9 mouse cellular contexts compared by ENCODE assay signal in the genomic region with DNA sequence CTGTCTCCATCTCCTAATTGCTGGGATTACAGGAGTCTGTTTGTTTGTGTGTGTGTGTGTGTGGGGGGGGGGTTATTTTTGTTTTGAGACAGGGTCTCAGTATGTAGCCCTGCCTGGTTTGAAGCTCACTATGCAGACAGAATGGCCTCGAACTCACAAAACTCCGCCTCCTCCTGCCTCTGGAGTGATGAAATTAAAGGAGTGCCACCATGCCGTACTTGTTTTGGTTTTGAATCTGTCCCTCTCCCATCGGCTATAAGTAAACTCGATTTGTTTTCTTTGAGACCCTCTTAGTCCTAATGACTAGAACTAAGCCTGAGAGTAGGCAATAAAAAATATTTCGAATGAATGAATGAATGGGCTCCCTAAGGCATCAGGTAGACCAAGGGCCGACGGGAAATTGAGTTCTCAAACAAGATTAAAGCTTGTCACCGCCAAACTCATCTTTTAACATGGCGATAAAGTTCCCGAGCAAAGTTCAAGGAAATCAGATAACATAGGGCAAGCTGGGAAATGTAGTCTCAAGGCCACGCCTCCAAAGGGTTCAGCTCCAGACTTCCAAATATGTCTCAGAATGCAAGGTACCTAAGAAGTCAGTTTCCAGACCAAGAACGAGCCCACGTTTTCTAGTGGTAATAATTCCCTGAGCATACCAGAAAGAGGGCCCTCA. TPM values are rescaled to one million over a fixed set of nuclear protein-coding genes. Genes with fewer than 3 reads are reported as not detected.
DNase-seq lines count a peak whose midpoint lies in the region; ATAC-seq and TF ChIP-seq lines count a peak whose summit lies in the region.
"Had no signal": no experiment of that assay in that cellular context is flagged by ENCODE, and none has a peak within 500 bp of the region (broad histone marks: within the 10 kb centered on the region; RNA-seq: fewer than 3 reads in every experiment).

No protein-coding gene starts in this region.

- H3K9me3 ChIP-seq in embryonic facial prominence, embryonic 10.5 days: no peaks in the 10 kb centered on the region; the same call in 1 of the 2 replicates
- H3K9me3 ChIP-seq in hindbrain, embryonic 16.5 days (ENCODE audit: control insufficient read depth, low read length): no peaks in the 10 kb centered on the region
- H3K9me3 ChIP-seq in limb, embryonic 10.5 days (replicated peaks): no peaks in the 10 kb centered on the region
- no peaks in the 10 kb centered on the region for H3K9me3 ChIP-seq in midbrain, postnatal 0 days (ENCODE audit: low read length)

- peak; percentile 87 for DNase-seq in right cerebral cortex, adult 18-20 months
- no peak for DNase-seq in right cerebral cortex, postnatal 14 days
- peak; percentile 61 for DNase-seq in adrenal gland, adult 8-10 months
- peak; percentile 36 for DNase-seq in embryonic facial prominence, embryonic 10.5 days (ENCODE audit: low spot score)
- DNase-seq in limb, embryonic 10.5 days (ENCODE audit: low spot score): no peak
- DNase-seq in midbrain, postnatal 0 days (ENCODE audit: low spot score): peak; percentile 76
- no peak for DNase-seq in ovary, postnatal 14 days (ENCODE audit: low spot score)

- peaks cover 6% of the 10 kb centered on the region for H3K36me3 ChIP-seq in embryonic facial prominence, embryonic 10.5 days (replicated peaks)
- H3K36me3 ChIP-seq in hindbrain, embryonic 16.5 days (ENCODE audit: control insufficient read depth, insufficient read depth, low read length): 0 out of 2 replicates have a peak, but pooled peaks cover 3% of the 10 kb centered on the region
- H3K36me3 ChIP-seq in limb, embryonic 10.5 days: peaks cover 5% of the 10 kb centered on the region
- no peaks in the 10 kb centered on the region for H3K36me3 ChIP-seq in midbrain, postnatal 0 days (ENCODE audit: insufficient read depth, low read length)

- peak overlapping the region; percentile 43 for H3K9ac ChIP-seq in hindbrain, embryonic 16.5 days (ENCODE audit: low read depth, low read length)
- H3K9ac ChIP-seq in midbrain, postnatal 0 days (replicated peaks; ENCODE audit: low read length, poor library complexity, severe bottlenecking): peak overlapping the region; percentile 95

- no peak for TF ChIP-seq CTCF in midbrain, postnatal 0 days (IDR thresholded peaks at IDR 0.05)

- WGBS in embryonic facial prominence, embryonic 10.5 days: 12% methylated on average over 14 of the region's 14 CpGs
- 10% methylated on average over 14 of the region's 14 CpGs for WGBS in hindbrain, embryonic 16.5 days
- 16% methylated on average over 14 of the region's 14 CpGs for WGBS in limb, embryonic 10.5 days
- 8% methylated on average over 14 of the region's 14 CpGs for WGBS in midbrain, postnatal 0 days

- no peaks in the 10 kb centered on the region for H3K27me3 ChIP-seq in embryonic facial prominence, embryonic 10.5 days (replicated peaks; ENCODE audit: low read depth, poor library complexity, severe bottlenecking)
- H3K27me3 ChIP-seq in hindbrain, embryonic 16.5 days (replicated peaks; ENCODE audit: control insufficient read depth, insufficient read depth, low read length): no peaks in the 10 kb centered on the region
- no peaks in the 10 kb centered on the region for H3K27me3 ChIP-seq in limb, embryonic 10.5 days (ENCODE audit: low read depth, poor library complexity, severe bottlenecking)
- H3K27me3 ChIP-seq in midbrain, postnatal 0 days (ENCODE audit: insufficient read depth, low read length): no peaks in the 10 kb centered on the region

- peaks cover 35% of the 10 kb centered on the region for H3K4me1 ChIP-seq in embryonic facial prominence, embryonic 10.5 days
- H3K4me1 ChIP-seq in hindbrain, embryonic 16.5 days (ENCODE audit: control insufficient read depth, insufficient read depth, low read depth, low read length): peaks cover 30% of the 10 kb centered on the region
- peaks cover 26% of the 10 kb centered on the region for H3K4me1 ChIP-seq in limb, embryonic 10.5 days
- H3K4me1 ChIP-seq in midbrain, postnatal 0 days (ENCODE audit: insufficient read depth, low read length): peaks cover 20% of the 10 kb centered on the region; the same call in 1 of the 2 replicates

- H3K4me3 ChIP-seq in embryonic facial prominence, embryonic 10.5 days: peak overlapping the region; percentile 97
- peak overlapping the region; percentile 82 for H3K4me3 ChIP-seq in hindbrain, embryonic 16.5 days (ENCODE audit: low read length)
- H3K4me3 ChIP-seq in limb, embryonic 10.5 days: peak overlapping the region; percentile 95
- H3K4me3 ChIP-seq in midbrain, postnatal 0 days (ENCODE audit: low read depth, low read length): peak overlapping the region; percentile 89

- H3K4me2 ChIP-seq in hindbrain, embryonic 16.5 days (ENCODE audit: low read length): peak overlapping the region; percentile 74
- H3K4me2 ChIP-seq in midbrain, postnatal 0 days (ENCODE audit: low read depth, low read length, poor library complexity, severe bottlenecking): peak overlapping the region; percentile 78

- H3K27ac ChIP-seq in embryonic facial prominence, embryonic 10.5 days (replicated peaks): peak overlapping the region; percentile 93
- peak overlapping the region; percentile 91; the same call in 1 of the 2 replicates for H3K27ac ChIP-seq in hindbrain, embryonic 16.5 days (ENCODE audit: low read depth, low read length)
- peak overlapping the region; percentile 93 for H3K27ac ChIP-seq in limb, embryonic 10.5 days
- no peak overlapping the region for H3K27ac ChIP-seq in midbrain, postnatal 0 days (ENCODE audit: low read depth, low read length)

- peak; percentile 15 for ATAC-seq in hindbrain, embryonic 16.5 days
- ATAC-seq in midbrain, postnatal 0 days (ENCODE audit: low FRiP score): peak; percentile 7; the same call in 1 of the 2 replicates

RNA-seq across cellular contexts. Expression of a gene that starts 1.1 kb away (rescaled TPM):
- total RNA-seq in adrenal gland, adult 8-10 months (2022): 100 to 1,000 TPM in 3 of 4 experiments, 10 to 100 TPM in 1; 76.7 to 152 (median 113) TPM
- 35.5 and 40.5 TPM in 2 replicates for polyA plus RNA-seq in embryonic facial prominence, embryonic 10.5 days (2016; fragmentation: Nextera tagmentation; extraction: Ambion mirVana)
- polyA plus RNA-seq in hindbrain, embryonic 16.5 days (2015; fragmentation: Nextera tagmentation; extraction: Ambion mirVana): 18.3 and 38.5 TPM in 2 replicates
- 36.8 and 42.1 TPM in 2 replicates for polyA plus RNA-seq in limb, embryonic 10.5 days (2016; fragmentation: Nextera tagmentation; extraction: Ambion mirVana)
- 75.5 and 114 TPM in 2 replicates for total RNA-seq in midbrain, postnatal 0 days (2014; rRNA removed)
- 34.6 and 35.0 TPM in 2 replicates for polyA plus RNA-seq in midbrain, postnatal 0 days (2015; fragmentation: Nextera tagmentation; extraction: Ambion mirVana)

RNA-seq across cellular contexts. Expression of a gene that starts 13.6 kb away (rescaled TPM):
- 1 to 10 TPM in 2 of 4 experiments, under 1 TPM in 2; 0.46 to 1.5 (median 1.1) TPM for total RNA-seq in adrenal gland, adult 8-10 months (2022)
- 8.3 and 10.4 TPM in 2 replicates for polyA plus RNA-seq in embryonic facial prominence, embryonic 10.5 days (2016; fragmentation: Nextera tagmentation; extraction: Ambion mirVana)
- 3.7 and 15.9 TPM in 2 replicates for polyA plus RNA-seq in hindbrain, embryonic 16.5 days (2015; fragmentation: Nextera tagmentation; extraction: Ambion mirVana)
- 4.1 and 15.3 TPM in 2 replicates for polyA plus RNA-seq in limb, embryonic 10.5 days (2016; fragmentation: Nextera tagmentation; extraction: Ambion mirVana)
- total RNA-seq in midbrain, postnatal 0 days (2014; rRNA removed): 2.9 and 4.2 TPM in 2 replicates
- 3.3 and 4.1 TPM in 2 replicates for polyA plus RNA-seq in midbrain, postnatal 0 days (2015; fragmentation: Nextera tagmentation; extraction: Ambion mirVana)

RNA-seq across cellular contexts. Expression of a gene that starts 21.5 kb away (rescaled TPM):
- total RNA-seq in adrenal gland, adult 8-10 months (2022): 1 to 10 TPM; 1.3 to 3.1 (median 2.5) TPM
- polyA plus RNA-seq in embryonic facial prominence, embryonic 10.5 days (2016; fragmentation: Nextera tagmentation; extraction: Ambion mirVana): 2.7 and 3.6 TPM in 2 replicates
- polyA plus RNA-seq in hindbrain, embryonic 16.5 days (2015; fragmentation: Nextera tagmentation; extraction: Ambion mirVana): 1.7 and 2.0 TPM in 2 replicates
- polyA plus RNA-seq in limb, embryonic 10.5 days (2016; fragmentation: Nextera tagmentation; extraction: Ambion mirVana): 2.6 and 3.1 TPM in 2 replicates
- 4.1 TPM in 1 of 2 replicates, not detected in the other for total RNA-seq in midbrain, postnatal 0 days (2014; rRNA removed)
- 1.4 and 1.7 TPM in 2 replicates for polyA plus RNA-seq in midbrain, postnatal 0 days (2015; fragmentation: Nextera tagmentation; extraction: Ambion mirVana)
- total RNA-seq: left cerebral cortex, postnatal 10 days had no signal

RNA-seq across cellular contexts. Expression of a gene that starts 29.7 kb away (rescaled TPM):
- total RNA-seq in adrenal gland, adult 8-10 months (2022): 1 to 10 TPM in 2 of 4 experiments, under 1 TPM in 2; 0.64 to 1.2 (median 1.0) TPM
- 1.9 and 3.0 TPM in 2 replicates for polyA plus RNA-seq in embryonic facial prominence, embryonic 10.5 days (2016; fragmentation: Nextera tagmentation; extraction: Ambion mirVana)
- 2.8 TPM in 2 replicates for polyA plus RNA-seq in hindbrain, embryonic 16.5 days (2015; fragmentation: Nextera tagmentation; extraction: Ambion mirVana)
- 2.1 and 4.2 TPM in 2 replicates for polyA plus RNA-seq in limb, embryonic 10.5 days (2016; fragmentation: Nextera tagmentation; extraction: Ambion mirVana)
- total RNA-seq in midbrain, postnatal 0 days (2014; rRNA removed): 0.80 and 2.4 TPM in 2 replicates
- 1.3 and 1.7 TPM in 2 replicates for polyA plus RNA-seq in midbrain, postnatal 0 days (2015; fragmentation: Nextera tagmentation; extraction: Ambion mirVana)

RNA-seq across cellular contexts. Expression of a gene that starts 42.1 kb away (rescaled TPM):
- 1 to 10 TPM; 2.0 to 6.7 (median 3.9) TPM for total RNA-seq in adrenal gland, adult 8-10 months (2022)
- polyA plus RNA-seq in embryonic facial prominence, embryonic 10.5 days (2016; fragmentation: Nextera tagmentation; extraction: Ambion mirVana): 4.8 and 5.3 TPM in 2 replicates
- polyA plus RNA-seq in hindbrain, embryonic 16.5 days (2015; fragmentation: Nextera tagmentation; extraction: Ambion mirVana): 16.3 and 16.5 TPM in 2 replicates
- 2.7 and 5.4 TPM in 2 replicates for polyA plus RNA-seq in limb, embryonic 10.5 days (2016; fragmentation: Nextera tagmentation; extraction: Ambion mirVana)
- total RNA-seq in midbrain, postnatal 0 days (2014; rRNA removed): 3.9 and 13.3 TPM in 2 replicates
- 5.2 and 7.4 TPM in 2 replicates for polyA plus RNA-seq in midbrain, postnatal 0 days (2015; fragmentation: Nextera tagmentation; extraction: Ambion mirVana)

Comparison
In these comparisons a context has a peak if more than half of its experiments do, and no peak if none do; other contexts are left out.
1. DNase-seq: peak in right cerebral cortex, adult 18-20 months (single experiment), adrenal gland, adult 8-10 months (single experiment), embryonic facial prominence, embryonic 10.5 days (single experiment) and midbrain, postnatal 0 days (single experiment); none in right cerebral cortex, postnatal 14 days (single experiment), limb, embryonic 10.5 days (single experiment) and ovary, postnatal 14 days (single experiment).
2. Peak in every context shown above with its lines, with median percentiles within 50 percentile points of each other: H3K4me3 ChIP-seq.